Mouse (Mus musculus): ENCODE measurements around the gene Lgr4.

DNA sequence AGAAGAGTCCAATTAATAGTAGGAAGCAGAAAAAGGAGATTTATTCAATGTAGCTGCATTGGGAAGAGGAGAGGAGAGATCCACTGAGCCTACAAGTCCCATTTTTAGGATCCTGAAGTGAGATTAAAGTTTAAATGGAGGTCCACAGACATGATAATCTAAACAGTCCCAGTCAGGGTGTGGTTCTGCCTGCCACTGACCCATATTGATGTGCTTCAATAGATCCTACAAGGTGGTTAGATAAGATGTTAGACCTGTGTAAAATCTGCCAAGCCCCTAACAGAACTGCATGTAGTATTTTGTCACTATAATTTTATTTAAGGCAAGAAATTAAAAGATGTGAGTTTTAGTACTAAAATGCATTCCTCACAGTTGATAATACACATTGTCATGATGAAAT is 76.0 kb downstream of the Lgr4 start:
- TF ChIP-seq CTCF (IDR thresholded peaks at IDR 0.05; ENCODE audit: control insufficient read depth, insufficient read depth, insufficient read length) (no peak), CEBPB (IDR thresholded peaks at IDR 0.05; ENCODE audit: low read depth) (no peak), USF1 (IDR thresholded peaks at IDR 0.05; ENCODE audit: low read depth) (no peak), MAX (IDR thresholded peaks at IDR 0.05) (no peak), FOSL1 (IDR thresholded peaks at IDR 0.05; ENCODE audit: insufficient read depth, low read length, poor library complexity, severe bottlenecking) (no peak)
